Mouse (Mus musculus): Measurements from ENCODE around the gene Drg1. TPM values are rescaled to one million over a fixed set of nuclear protein-coding genes. Genes with fewer than 3 reads are reported as not detected.
A peak's percentile ranks its signal among the peaks of the same experiment; 100 is the strongest.
"Not testable (repeated sequence)": the region's sequence is repeated elsewhere in the genome, so short reads cannot be mapped to it uniquely, and the experiment has no call there.

The Drg1 gene
- polyA plus RNA-seq, 1 experiment from 2014 or later = 155 TPM

- ATAC-seq (ENCODE audit: insufficient number of reproducible peaks, insufficient read depth, low FRiP score, low read depth) = no peak
- H3K4me2 ChIP-seq (ENCODE audit: low read length) = no peak overlapping the region
- no peaks in the 10 kb centered on the region for H3K27me3 ChIP-seq (ENCODE audit: control insufficient read depth, insufficient read depth, low read length)
- peaks cover 65% of the 10 kb centered on the region for H3K36me3 ChIP-seq (ENCODE audit: control insufficient read depth, insufficient read depth, low read length)
- H3K4me1 ChIP-seq (ENCODE audit: control insufficient read depth in 2 of 2, insufficient read depth in 2 of 2, low read length in 2 of 2) = no peaks in the 10 kb centered on the region
- no peak overlapping the region for H3K9ac ChIP-seq (ENCODE audit: low read length)
- H3K27ac ChIP-seq (replicated peaks in 1 of 2; ENCODE audit: control insufficient read depth in 1 of 2, insufficient read depth in 1 of 2, low read depth in 2 of 2, low read length in 2 of 2) = no peak overlapping the region
- H3K4me3 ChIP-seq (ENCODE audit: control insufficient read depth in 1 of 2, insufficient read depth in 1 of 2, low read depth in 1 of 2, low read length in 2 of 2) = no peak overlapping the region
- 96% methylated on average over 3 of the region's 3 CpGs for WGBS
- H3K9me3 ChIP-seq (ENCODE audit: control insufficient read depth, low read length) = no peaks in the 10 kb centered on the region
Observed at GRCm38 (mm10) chr11:3206783-3207182, 59.4 kb downstream of the Drg1 start.

- no peak overlapping the region for H3K4me3 ChIP-seq (ENCODE audit: control insufficient read depth in 1 of 2, insufficient read depth in 1 of 2, low read depth in 1 of 2, low read length in 2 of 2)
- no peaks in the 10 kb centered on the region for H3K27me3 ChIP-seq (ENCODE audit: control insufficient read depth, insufficient read depth, low read length)
- peaks cover 56% of the 10 kb centered on the region for H3K36me3 ChIP-seq (ENCODE audit: control insufficient read depth, insufficient read depth, low read length)
- H3K4me1 ChIP-seq (ENCODE audit: control insufficient read depth in 2 of 2, insufficient read depth in 2 of 2, low read length in 2 of 2) = no peaks in the 10 kb centered on the region
- ATAC-seq (ENCODE audit: insufficient number of reproducible peaks, insufficient read depth, low FRiP score, low read depth) = no peak
- H3K9ac ChIP-seq (ENCODE audit: low read length) = no peak overlapping the region
- H3K9me3 ChIP-seq (ENCODE audit: control insufficient read depth, low read length) = no peaks in the 10 kb centered on the region
- H3K27ac ChIP-seq (replicated peaks in 1 of 2; ENCODE audit: control insufficient read depth in 1 of 2, insufficient read depth in 1 of 2, low read depth in 2 of 2, low read length in 2 of 2) = no peak overlapping the region
- H3K4me2 ChIP-seq (ENCODE audit: low read length) = no peak overlapping the region
- WGBS = 87% methylated on average over 3 of the region's 3 CpGs
Observed at GRCm38 (mm10) chr11:3205207-3205606, 61.0 kb downstream of the Drg1 start.

GRCm38 (mm10) chr11:3203771-3204170 lies 62.4 kb downstream of the Drg1 start:
- Histone ChIP-seq H3K36me3 (ENCODE audit: control insufficient read depth, insufficient read depth, low read length) (peaks cover 42% of the 10 kb centered on the region), H3K4me2 (ENCODE audit: low read length) (peak overlapping the region; percentile 43), H3K4me3 (ENCODE audit: control insufficient read depth in 1 of 2, insufficient read depth in 1 of 2, low read depth in 1 of 2, low read length in 2 of 2) (peak overlapping the region in 1 of 2 experiments; percentile 40; a peak in 1 of 4 replicates), H3K9me3 (ENCODE audit: control insufficient read depth, low read length) (no peaks in the 10 kb centered on the region), H3K27me3 (ENCODE audit: control insufficient read depth, insufficient read depth, low read length) (no peaks in the 10 kb centered on the region), H3K9ac (ENCODE audit: low read length) (peak overlapping the region; percentile 62; the same call in 1 of the 2 replicates), H3K27ac (replicated peaks in 1 of 2; ENCODE audit: control insufficient read depth in 1 of 2, insufficient read depth in 1 of 2, low read depth in 2 of 2, low read length in 2 of 2) (no peak overlapping the region), H3K4me1 (ENCODE audit: control insufficient read depth in 2 of 2, insufficient read depth in 2 of 2, low read length in 2 of 2) (no peaks in the 10 kb centered on the region)
- WGBS = 76% methylated on average over 2 of the region's 2 CpGs
- no peak for ATAC-seq (ENCODE audit: insufficient number of reproducible peaks, insufficient read depth, low FRiP score, low read depth)

- Histone ChIP-seq H3K4me3 (ENCODE audit: control insufficient read depth in 1 of 2, insufficient read depth in 1 of 2, low read depth in 1 of 2, low read length in 2 of 2) (peak overlapping the region; percentile 40 to 56), H3K27me3 (ENCODE audit: control insufficient read depth, insufficient read depth, low read length) (no peaks in the 10 kb centered on the region), H3K27ac (replicated peaks in 1 of 2; ENCODE audit: control insufficient read depth in 1 of 2, insufficient read depth in 1 of 2, low read depth in 2 of 2, low read length in 2 of 2) (peak overlapping the region; percentile 29), H3K9ac (ENCODE audit: low read length) (peak overlapping the region; percentile 62), H3K36me3 (ENCODE audit: control insufficient read depth, insufficient read depth, low read length) (peaks cover 34% of the 10 kb centered on the region), H3K4me2 (ENCODE audit: low read length) (peak overlapping the region; percentile 43), H3K9me3 (ENCODE audit: control insufficient read depth, low read length) (no peaks in the 10 kb centered on the region), H3K4me1 (ENCODE audit: control insufficient read depth in 2 of 2, insufficient read depth in 2 of 2, low read length in 2 of 2) (no peaks in the 10 kb centered on the region)
- WGBS = under 1% methylated on average over 47 of the region's 57 CpGs
- peak; percentile 18 for ATAC-seq (ENCODE audit: insufficient number of reproducible peaks, insufficient read depth, low FRiP score, low read depth)
Observed at GRCm38 (mm10) chr11:3202781-3203441, 63.3 kb downstream of the Drg1 start.

GRCm38 (mm10) chr11:3202231-3202701 lies 63.9 kb downstream of the Drg1 start, which contains the start of gene Eif4enif1:
Gene Eif4enif1, plus strand, starts transcription at chr11:3202392.
- WGBS = under 1% methylated on average over 48 of the region's 57 CpGs
- peak within 1 kb of the TSS; percentile 43 for H3K4me2 ChIP-seq (ENCODE audit: low read length)
- H3K4me1 ChIP-seq (ENCODE audit: control insufficient read depth in 2 of 2, insufficient read depth in 2 of 2, low read length in 2 of 2) = no peaks in the 10 kb centered on the region
- ATAC-seq (ENCODE audit: insufficient number of reproducible peaks, insufficient read depth, low FRiP score, low read depth) = peak; percentile 63
- peaks cover 27% of the 10 kb centered on the region for H3K36me3 ChIP-seq (ENCODE audit: control insufficient read depth, insufficient read depth, low read length)
- no peaks in the 10 kb centered on the region for H3K27me3 ChIP-seq (ENCODE audit: control insufficient read depth, insufficient read depth, low read length)
- H3K4me3 ChIP-seq (ENCODE audit: control insufficient read depth in 1 of 2, insufficient read depth in 1 of 2, low read depth in 1 of 2, low read length in 2 of 2) = peak within 1 kb of the TSS; percentile 40 to 56
- H3K27ac ChIP-seq (replicated peaks in 1 of 2; ENCODE audit: control insufficient read depth in 1 of 2, insufficient read depth in 1 of 2, low read depth in 2 of 2, low read length in 2 of 2) = peak within 1 kb of the TSS; percentile 37 to 82
- peak within 1 kb of the TSS; percentile 62 for H3K9ac ChIP-seq (ENCODE audit: low read length)
- no peaks in the 10 kb centered on the region for H3K9me3 ChIP-seq (ENCODE audit: control insufficient read depth, low read length)

DNA sequence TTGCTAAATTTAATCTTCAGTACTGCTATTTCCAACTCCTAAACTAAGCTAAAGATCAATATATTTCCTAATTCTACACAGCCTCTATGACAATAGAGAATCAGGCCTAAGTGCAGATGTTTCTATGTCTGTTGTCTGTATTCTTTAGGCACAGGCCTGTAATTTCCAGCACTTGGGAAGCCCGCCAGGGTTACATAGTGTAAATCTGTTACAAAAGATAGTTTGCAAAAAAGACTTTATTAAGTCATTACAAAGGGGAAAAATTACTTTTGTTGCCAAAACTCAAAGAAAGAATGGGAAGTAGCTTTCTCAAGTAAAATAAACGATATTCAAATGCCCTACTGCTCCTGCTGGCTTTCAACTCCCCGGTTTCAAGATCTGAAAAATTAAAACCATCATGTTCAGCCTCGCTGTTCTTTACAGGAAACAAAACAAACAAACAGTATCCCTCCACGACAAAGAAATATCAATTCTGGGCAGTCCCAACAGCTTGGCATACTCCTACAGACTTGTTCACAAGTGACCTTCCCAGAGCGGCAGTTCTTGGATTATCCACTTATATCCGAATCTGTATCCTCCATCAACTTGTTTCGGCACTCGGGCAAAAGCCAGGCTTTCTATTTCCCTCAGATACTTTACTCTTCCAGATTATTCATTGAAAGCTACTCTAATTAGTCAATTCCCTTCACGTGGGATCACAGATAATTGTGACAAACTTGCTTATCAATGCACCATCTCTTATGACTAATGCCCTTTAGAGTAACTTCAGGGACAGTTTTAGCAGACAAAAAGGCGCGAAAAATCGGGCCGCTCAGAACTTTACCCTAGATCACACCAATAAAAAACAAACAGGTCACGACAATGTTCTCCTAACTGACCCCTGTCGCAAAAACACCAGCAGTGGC lies 64.6 kb downstream of the Drg1 start:
- WGBS = 8% methylated on average over 16 of the region's 16 CpGs
- Histone ChIP-seq H3K4me2 (ENCODE audit: low read length) (peak overlapping the region; percentile 34), H3K9me3 (ENCODE audit: control insufficient read depth, low read length) (no peaks in the 10 kb centered on the region), H3K4me1 (ENCODE audit: control insufficient read depth in 2 of 2, insufficient read depth in 2 of 2, low read length in 2 of 2) (no peaks in the 10 kb centered on the region), H3K9ac (ENCODE audit: low read length) (peak overlapping the region; percentile 62), H3K36me3 (ENCODE audit: control insufficient read depth, insufficient read depth, low read length) (peaks cover 20% of the 10 kb centered on the region), H3K27ac (replicated peaks in 1 of 2; ENCODE audit: control insufficient read depth in 1 of 2, insufficient read depth in 1 of 2, low read depth in 2 of 2, low read length in 2 of 2) (peak overlapping the region; percentile 37 to 82), H3K27me3 (ENCODE audit: control insufficient read depth, insufficient read depth, low read length) (no peaks in the 10 kb centered on the region), H3K4me3 (ENCODE audit: control insufficient read depth in 1 of 2, insufficient read depth in 1 of 2, low read depth in 1 of 2, low read length in 2 of 2) (peak overlapping the region; percentile 40 to 53)
- no peak for ATAC-seq (ENCODE audit: insufficient number of reproducible peaks, insufficient read depth, low FRiP score, low read depth)

DNA sequence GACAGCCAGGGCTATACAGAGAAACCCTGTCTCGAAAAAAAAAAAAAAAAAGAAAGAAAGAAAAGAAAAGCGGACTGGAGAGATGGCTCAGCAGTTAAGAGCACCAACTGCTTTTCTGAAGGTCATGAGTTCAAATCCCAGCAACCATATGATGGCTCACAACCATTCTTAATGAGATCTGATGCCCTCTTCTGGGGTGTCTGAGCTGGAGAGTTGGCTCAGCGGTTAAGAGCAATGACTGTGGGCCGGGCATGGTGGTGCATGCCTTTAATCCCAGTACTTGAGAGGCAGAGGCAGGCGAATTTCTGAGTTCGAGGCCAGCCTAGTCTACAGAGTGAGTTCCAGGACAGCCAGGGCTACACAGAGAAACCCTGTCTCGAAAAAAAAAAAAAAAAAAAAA lies 65.6 kb downstream of the Drg1 start:
- not testable (repeated sequence) for H3K9me3 ChIP-seq (ENCODE audit: control insufficient read depth, low read length); H3K4me1 ChIP-seq (ENCODE audit: control insufficient read depth in 2 of 2, insufficient read depth in 2 of 2, low read length in 2 of 2); H3K27me3 ChIP-seq (ENCODE audit: control insufficient read depth, insufficient read depth, low read length); ATAC-seq (ENCODE audit: insufficient number of reproducible peaks, insufficient read depth, low FRiP score, low read depth); H3K9ac ChIP-seq (ENCODE audit: low read length); H3K4me3 ChIP-seq (ENCODE audit: control insufficient read depth in 1 of 2, insufficient read depth in 1 of 2, low read depth in 1 of 2, low read length in 2 of 2); H3K27ac ChIP-seq (replicated peaks in 1 of 2; ENCODE audit: control insufficient read depth in 1 of 2, insufficient read depth in 1 of 2, low read depth in 2 of 2, low read length in 2 of 2); H3K4me2 ChIP-seq (ENCODE audit: low read length)
- WGBS = 93% methylated on average over 5 of the region's 7 CpGs
- peaks cover 11% of the 10 kb centered on the region for H3K36me3 ChIP-seq (ENCODE audit: control insufficient read depth, insufficient read depth, low read length)
